8 mouse cellular contexts compared by ENCODE assay signal in genomic region chr16:50363443-50364188, GRCm38 (mm10).
DNase-seq lines count a peak whose midpoint lies in the region; ATAC-seq and TF ChIP-seq lines count a peak whose summit lies in the region.

No protein-coding gene starts in this region.

- peak overlapping the region; percentile 51 for H3K27ac ChIP-seq in left cerebral cortex, adult 2 months
- H3K27ac ChIP-seq in hindbrain, embryonic 11.5 days (ENCODE audit: low read depth, low read length): peak overlapping the region; percentile 12
- H3K27ac ChIP-seq in liver, embryonic 14.5 days: no peak overlapping the region

- no peak for DNase-seq in left cerebral cortex, adult 2 months (ENCODE audit: extremely low spot score in 1 of 2, low spot score in 2 of 2)
- DNase-seq in left cerebral cortex, adult 11 months (ENCODE audit: low spot score): no peak
- peak; percentile 22 to 27 for DNase-seq in cerebellum, postnatal 25 days
- DNase-seq in hindbrain, embryonic 11.5 days (ENCODE audit: low spot score): peak; percentile 22
- DNase-seq in liver, embryonic 14.5 days (ENCODE audit: low read depth in 3 of 3, low spot score in 3 of 3): no peak
- peak; percentile 43 for DNase-seq in retina, embryonic 14.5 days (ENCODE audit: low spot score)
- DNase-seq in layer of hippocampus, adult 11-12 months (ENCODE audit: low spot score): no peak
- no peak for DNase-seq in gastrocnemius, adult 8-10 months (ENCODE audit: low spot score in 2 of 2)

- peak overlapping the region; percentile 12; the same call in 1 of the 2 replicates for H3K9ac ChIP-seq in hindbrain, embryonic 11.5 days (ENCODE audit: low read depth, low read length)
- 0 out of 2 replicates have a peak overlapping the region, but pooled peaks have one; percentile 13 for H3K9ac ChIP-seq in liver, embryonic 14.5 days (replicated peaks)

- no peaks in the 10 kb centered on the region for H3K27me3 ChIP-seq in hindbrain, embryonic 11.5 days (ENCODE audit: control insufficient read depth, insufficient read depth, low read length)
- H3K27me3 ChIP-seq in liver, embryonic 14.5 days (ENCODE audit: control insufficient read depth, insufficient read depth, low read length): no peaks in the 10 kb centered on the region

- H3K4me1 ChIP-seq in hindbrain, embryonic 11.5 days (replicated peaks; ENCODE audit: control insufficient read depth, insufficient read depth, low read length): no peaks in the 10 kb centered on the region
- no peaks in the 10 kb centered on the region; a peak in 1 of 4 replicates for H3K4me1 ChIP-seq in liver, embryonic 14.5 days (replicated peaks; ENCODE audit: control insufficient read depth in 2 of 2, insufficient read depth in 2 of 2, low read length in 1 of 2)

- peak; percentile 63 for ATAC-seq in hindbrain, embryonic 11.5 days (ENCODE audit: low FRiP score)
- no peak for ATAC-seq in liver, embryonic 14.5 days (ENCODE audit: insufficient read depth)

- peak overlapping the region; percentile 27 for H3K4me2 ChIP-seq in hindbrain, embryonic 11.5 days (replicated peaks; ENCODE audit: low read depth, low read length)
- H3K4me2 ChIP-seq in liver, embryonic 14.5 days (ENCODE audit: low read depth): peak overlapping the region; percentile 49

- intact Hi-C loops in left cerebral cortex, adult 2 months (cut with DNase I): no loop called here

- peak overlapping the region; percentile 54 for H3K4me3 ChIP-seq in left cerebral cortex, adult 2 months
- peak overlapping the region; percentile 27 for H3K4me3 ChIP-seq in hindbrain, embryonic 11.5 days (ENCODE audit: low read depth, low read length)
- H3K4me3 ChIP-seq in liver, embryonic 14.5 days (ENCODE audit: insufficient read depth in 1 of 2, low read depth in 2 of 2, low read length in 2 of 2): peak overlapping the region; percentile 37 to 52

- TF ChIP-seq EP300 in liver, embryonic 14.5 days (IDR thresholded peaks at IDR 0.05; ENCODE audit: low read depth): no peak

- no peak for TF ChIP-seq CTCF in left cerebral cortex, adult 2 months (IDR thresholded peaks at IDR 0.05)
- TF ChIP-seq CTCF in liver, embryonic 14.5 days (IDR thresholded peaks at IDR 0.05; ENCODE audit: low read depth): no peak

- 52% methylated on average over 17 of the region's 17 CpGs for WGBS in hindbrain, embryonic 11.5 days
- WGBS in liver, embryonic 14.5 days (ENCODE audit: insufficient replicate concordance): 53% methylated on average over 17 of the region's 17 CpGs

- no peaks in the 10 kb centered on the region for H3K36me3 ChIP-seq in hindbrain, embryonic 11.5 days (ENCODE audit: control insufficient read depth, insufficient read depth, low read length)
- no peaks in the 10 kb centered on the region for H3K36me3 ChIP-seq in liver, embryonic 14.5 days (replicated peaks; ENCODE audit: control insufficient read depth, insufficient read depth, low read depth)

- H3K9me3 ChIP-seq in hindbrain, embryonic 11.5 days (ENCODE audit: control insufficient read depth, low read length): no peaks in the 10 kb centered on the region
- no peaks in the 10 kb centered on the region for H3K9me3 ChIP-seq in liver, embryonic 14.5 days (ENCODE audit: control insufficient read depth, low read length)

Comparison
In these comparisons a context has a peak if more than half of its experiments do, and no peak if none do; other contexts are left out.
1. DNase-seq: peak in cerebellum, postnatal 25 days (2 of 2), hindbrain, embryonic 11.5 days (single experiment) and retina, embryonic 14.5 days (single experiment); none in left cerebral cortex, adult 2 months (0 of 2), left cerebral cortex, adult 11 months (single experiment), liver, embryonic 14.5 days (0 of 3), layer of hippocampus, adult 11-12 months (single experiment) and gastrocnemius, adult 8-10 months (0 of 2).
2. Peak in every context shown above with its lines, with median percentiles within 50 percentile points of each other: H3K4me3 ChIP-seq.